Mouse (Mus musculus): ENCODE results near the gene Anks1b.

GRCm38 (mm10) chr10:90432479-90432878 is 559.2 kb downstream of the Anks1b start:
- TF ChIP-seq CTCF (IDR thresholded peaks at IDR 0.05), result no peak
- TF ChIP-seq EP300 (IDR thresholded peaks at IDR 0.05), result no peak

Data from lung, postnatal 0 days (tissue).